Mouse (Mus musculus) stomach, postnatal 0 days (tissue): Measurements from ENCODE around the gene Celf1. TPM values are rescaled to one million over a fixed set of nuclear protein-coding genes. Genes with fewer than 3 reads are reported as not detected.

ENCODE experiments used
- ATAC-seq: fragments of 200-750 bp; cut with Nextera tagmentation; 2 replicates; pipeline ENCODE4 v1.8.0; 2017; ENCODE audit not compliant: low FRiP score, low TSS enrichment
- DNase-seq: peaks from one replicate; pipeline ENCODE4 v3.0.0-alpha.2; 2016; ENCODE audit warnings: low spot score
- H3K27ac ChIP-seq: fragments of 300-500 bp; sonication (generic); replicated peaks from 2 replicates; pipeline ENCODE4 v1.5.1; 2014; ENCODE audit warnings: mild to moderate bottlenecking, control low read depth
- H3K27me3 ChIP-seq: fragments of 300-500 bp; sonication (generic); 2 replicates; pipeline ENCODE4 v1.6.1; 2014; ENCODE audit warnings: low read length; ENCODE audit not compliant: control insufficient read depth, insufficient read depth
- H3K36me3 ChIP-seq: fragments of 300-500 bp; sonication (generic); 2 replicates; pipeline ENCODE4 v1.6.1; 2014; ENCODE audit warnings: low read length, mixed read lengths; ENCODE audit not compliant: control insufficient read depth, insufficient read depth
- H3K4me1 ChIP-seq: fragments of 300-500 bp; sonication (generic); replicated peaks from 2 replicates; pipeline ENCODE4 v1.6.1; 2014; ENCODE audit warnings: antibody characterized with exemption; ENCODE audit not compliant: control insufficient read depth, insufficient read depth
- H3K4me2 ChIP-seq: fragments of 300-500 bp; sonication (generic); replicated peaks from 2 replicates; pipeline ENCODE4 v1.6.1; 2014; ENCODE audit warnings: low read depth, mild to moderate bottlenecking, control low read depth, moderate library complexity
- H3K4me3 ChIP-seq: fragments of 300-500 bp; sonication (generic); 2 replicates; pipeline ENCODE4 v1.5.1; 2014; ENCODE audit warnings: low read depth, low read length, control low read depth
- H3K9ac ChIP-seq: fragments of 300-500 bp; sonication (generic); 2 replicates; pipeline ENCODE4 v1.6.1; 2014; ENCODE audit warnings: mild to moderate bottlenecking, low read length, control low read depth, mixed read lengths
- H3K9me3 ChIP-seq: fragments of 300-500 bp; sonication (generic); 2 replicates; pipeline ENCODE4 v1.6.1; 2016; ENCODE audit warnings: low read length; ENCODE audit not compliant: control insufficient read depth
- CTCF ChIP-seq: IDR thresholded peaks from 2 replicates; pipeline ENCODE4 v1.5.1; 2016; ENCODE audit warnings: antibody characterized with exemption, low read depth, mild to moderate bottlenecking, moderate library complexity
- EP300 ChIP-seq: optimal IDR thresholded peaks from 2 replicates; pipeline ENCODE3; 2016; ENCODE audit warnings: antibody characterized with exemption
- WGBS: fragments of 180-500 bp; shearing (Covaris S2); extraction: QIAGEN DNeasy Blood & Tissue Kit; methylation state at CpG from one replicate; pipeline ENCODE4 v1.1.7; 2014; 5-methylcytosine and 5-hydroxymethylcytosine counted together
- polyA plus RNA-seq: library from polyadenylated mRNA; unstranded; fragments of >200 nt; fragmentation: Nextera tagmentation; extraction: Ambion mirVana; gene quantifications from 2 replicates; pipeline ENCODE4 v1.2.1, GENCODE M21; 2015

Gene Celf1
- polyA plus RNA-seq, 1 experiment from 2014 or later, result 33.7 TPM

DNA sequence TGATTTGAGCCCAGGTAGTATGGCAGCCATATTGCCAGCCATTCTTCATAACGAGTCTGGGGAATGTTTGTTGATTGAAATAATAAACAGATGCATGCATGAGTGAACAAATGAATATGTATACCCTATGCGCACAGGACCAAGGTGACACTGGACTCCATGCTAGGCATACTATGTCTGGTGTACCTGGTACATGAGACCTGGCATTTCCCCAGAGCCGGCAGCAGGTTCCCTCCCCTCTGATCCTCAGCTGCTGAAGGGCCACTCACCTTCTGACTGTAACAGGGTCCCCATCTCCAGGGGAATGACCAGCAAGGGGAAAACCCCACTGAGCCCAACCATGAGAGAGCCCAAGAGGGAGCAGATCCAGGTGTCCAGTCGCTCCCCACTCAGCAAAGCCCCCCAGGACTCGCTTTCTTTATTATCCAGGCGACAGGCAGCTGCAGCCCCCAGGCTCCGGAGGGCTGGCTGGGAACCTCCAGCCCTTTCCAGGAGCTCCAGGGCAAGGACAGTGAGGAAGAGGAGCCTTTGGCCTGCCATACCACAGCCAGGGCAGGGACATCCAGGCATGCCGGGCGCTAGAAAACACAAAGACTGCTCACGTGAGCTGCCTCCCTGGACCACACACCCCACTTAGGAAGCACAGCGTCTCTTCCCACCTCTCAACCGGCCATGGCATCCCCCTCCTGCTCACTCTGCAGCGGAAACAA, 128.1 kb downstream of the Celf1 start:
- Histone ChIP-seq H3K4me3 (peak overlapping the region; percentile 68; the same call in 1 of the 2 replicates), H3K4me2 (peak overlapping the region; percentile 84), H3K36me3 (peaks cover 10% of the 10 kb centered on the region), H3K9me3 (no peaks in the 10 kb centered on the region), H3K9ac (peak overlapping the region; percentile 73), H3K27ac (peak overlapping the region; percentile 45; the same call in 1 of the 2 replicates), H3K4me1 (peaks cover 7% of the 10 kb centered on the region), H3K27me3 (no peaks in the 10 kb centered on the region)
- 54% methylated on average over 13 of the region's 13 CpGs for WGBS
- TF ChIP-seq CTCF (no peak), EP300 (no peak)
- DNase-seq, result no peak
- ATAC-seq, result no peak

DNA sequence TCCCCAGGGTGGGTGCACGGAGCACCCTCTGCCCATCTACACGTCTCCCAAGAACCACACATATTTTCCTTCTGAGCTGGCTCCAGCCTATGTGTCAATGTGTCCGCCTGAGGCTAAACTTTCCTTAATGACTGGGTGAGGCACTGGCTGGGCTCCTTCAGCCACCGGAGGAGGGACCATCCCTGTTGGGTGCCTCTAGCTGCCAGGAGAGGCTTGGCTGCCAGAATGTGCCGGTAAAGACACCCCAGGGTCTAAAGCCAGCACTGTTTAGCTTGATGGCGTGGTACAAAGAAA, 128.6 kb downstream of the Celf1 start:
- peak overlapping the region; percentile 73 for H3K9ac ChIP-seq
- no peak for ATAC-seq
- 26% methylated on average over 6 of the region's 6 CpGs for WGBS
- H3K4me3 ChIP-seq, result peak overlapping the region; percentile 68
- no peaks in the 10 kb centered on the region for H3K9me3 ChIP-seq
- no peak for TF ChIP-seq EP300
- peak; percentile 23; the same call in 1 of the 2 replicates for TF ChIP-seq CTCF
- peaks cover 6% of the 10 kb centered on the region for H3K36me3 ChIP-seq
- H3K27me3 ChIP-seq, result no peaks in the 10 kb centered on the region
- peak overlapping the region; percentile 84 for H3K4me2 ChIP-seq
- peaks cover 7% of the 10 kb centered on the region for H3K4me1 ChIP-seq
- DNase-seq, result no peak
- peak overlapping the region; percentile 86; the same call in 1 of the 2 replicates for H3K27ac ChIP-seq

Other genes starting within 250 kb of the Celf1 start
- gene Fnbp4, start 195.0 kb upstream of the Celf1 start, polyA plus RNA-seq, result 26.3 and 31.0 TPM in 2 replicates
- gene Agbl2, start 157.7 kb upstream of the Celf1 start, polyA plus RNA-seq, result 0.28 and 0.35 TPM in 2 replicates
- 151 and 155 TPM in 2 replicates for gene Mtch2, start 93.2 kb upstream of the Celf1 start, polyA plus RNA-seq
- 19.4 and 20.7 TPM in 2 replicates for gene C1qtnf4, start 54.5 kb upstream of the Celf1 start, polyA plus RNA-seq
- 16.4 and 18.4 TPM in 2 replicates for gene Kbtbd4, start 35.6 kb upstream of the Celf1 start, polyA plus RNA-seq
- 224 and 230 TPM in 2 replicates for gene Ndufs3, start 35.6 kb upstream of the Celf1 start, polyA plus RNA-seq
- 1.3 and 1.8 TPM in 2 replicates for gene Rapsn, start 95.2 kb downstream of the Celf1 start, polyA plus RNA-seq
- 203 and 211 TPM in 2 replicates for gene Psmc3, start 113.6 kb downstream of the Celf1 start, polyA plus RNA-seq
- gene Slc39a13, start 130.0 kb downstream of the Celf1 start, polyA plus RNA-seq, result 19.1 and 19.4 TPM in 2 replicates
- 6.4 and 7.0 TPM in 2 replicates for gene Spi1, start 142.0 kb downstream of the Celf1 start, polyA plus RNA-seq
- gene Mybpc3, start 177.8 kb downstream of the Celf1 start, polyA plus RNA-seq, result 0.02 and 0.07 TPM in 2 replicates
- 7.5 and 8.7 TPM in 2 replicates for gene Madd, start 243.5 kb downstream of the Celf1 start, polyA plus RNA-seq